Mouse (Mus musculus): ENCODE measurements at regions not wholly inside any gene's neighbourhood (a gene's known extent, or its start where the extent isn't known, plus 50 kb on each side); places are given as distances from the start of the nearest gene placed in this dataset.

- H3K4me3 ChIP-seq = no peak overlapping the region
- DNase-seq (ENCODE audit: extremely low spot score, low spot score) = no peak
- H3K4me1 ChIP-seq = no peaks in the 10 kb centered on the region
- no peaks in the 10 kb centered on the region for H3K36me3 ChIP-seq (replicated peaks)
- H3K9me3 ChIP-seq = peaks cover 6% of the 10 kb centered on the region; the same call in 1 of the 2 replicates
- WGBS = 90% methylated on average over 9 of the region's 9 CpGs
- no peaks in the 10 kb centered on the region for H3K27me3 ChIP-seq (ENCODE audit: poor library complexity, severe bottlenecking)
- H3K27ac ChIP-seq = no peak overlapping the region
These were observed 245.6 kb downstream of the Tbc1d1 start for GRCm38 (mm10) chr5:64401737-64402136.

GRCm38 (mm10) chr5:64403077-64403981 lies 247.2 kb downstream of the Tbc1d1 start:
- Histone ChIP-seq H3K4me1 (no peaks in the 10 kb centered on the region), H3K9me3 (peaks cover 8% of the 10 kb centered on the region; the same call in 1 of the 2 replicates), H3K4me3 (no peak overlapping the region), H3K27ac (no peak overlapping the region), H3K27me3 (ENCODE audit: poor library complexity, severe bottlenecking) (no peaks in the 10 kb centered on the region), H3K36me3 (replicated peaks) (no peaks in the 10 kb centered on the region)
- 92% methylated on average over 11 of the region's 11 CpGs for WGBS
- no peak for DNase-seq (ENCODE audit: extremely low spot score, low spot score)

DNA sequence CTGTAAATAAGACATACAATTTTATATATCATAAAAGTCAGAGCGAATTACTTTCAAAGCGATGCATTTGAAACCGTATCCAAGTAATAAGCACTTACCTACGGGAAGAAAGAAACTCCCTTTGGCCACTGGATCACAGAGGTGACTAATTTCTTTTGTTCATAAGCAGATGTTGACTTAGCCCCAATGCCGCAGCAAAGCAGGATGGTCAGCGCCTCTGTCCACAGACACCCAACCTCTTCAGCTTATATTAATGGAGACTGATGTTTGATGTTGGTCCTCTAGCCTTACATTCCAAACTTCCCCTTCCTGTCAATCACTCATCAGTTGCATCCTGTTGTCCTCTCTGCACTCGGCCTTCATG lies 247.9 kb downstream of the Tbc1d1 start:
- Histone ChIP-seq H3K4me1 (no peaks in the 10 kb centered on the region), H3K36me3 (replicated peaks) (no peaks in the 10 kb centered on the region), H3K4me3 (no peak overlapping the region), H3K27me3 (ENCODE audit: poor library complexity, severe bottlenecking) (no peaks in the 10 kb centered on the region), H3K27ac (no peak overlapping the region), H3K9me3 (peaks cover 8% of the 10 kb centered on the region; the same call in 1 of the 2 replicates)
- whole genome bisulfite sequencing = 89% methylated on average over 7 of the region's 7 CpGs
- no peak for DNase-seq (ENCODE audit: extremely low spot score, low spot score)

GRCm38 (mm10) chr5:64404512-64404911 lies 248.4 kb downstream of the Tbc1d1 start:
- DNase-seq (ENCODE audit: extremely low spot score, low spot score) = no peak
- H3K4me1 ChIP-seq = no peaks in the 10 kb centered on the region
- no peak overlapping the region for H3K4me3 ChIP-seq
- no peaks in the 10 kb centered on the region for H3K36me3 ChIP-seq (replicated peaks)
- H3K27ac ChIP-seq = no peak overlapping the region
- 95% methylated on average over 5 of the region's 5 CpGs for WGBS
- H3K27me3 ChIP-seq (ENCODE audit: poor library complexity, severe bottlenecking) = no peaks in the 10 kb centered on the region
- peaks cover 8% of the 10 kb centered on the region; the same call in 1 of the 2 replicates for H3K9me3 ChIP-seq

DNA sequence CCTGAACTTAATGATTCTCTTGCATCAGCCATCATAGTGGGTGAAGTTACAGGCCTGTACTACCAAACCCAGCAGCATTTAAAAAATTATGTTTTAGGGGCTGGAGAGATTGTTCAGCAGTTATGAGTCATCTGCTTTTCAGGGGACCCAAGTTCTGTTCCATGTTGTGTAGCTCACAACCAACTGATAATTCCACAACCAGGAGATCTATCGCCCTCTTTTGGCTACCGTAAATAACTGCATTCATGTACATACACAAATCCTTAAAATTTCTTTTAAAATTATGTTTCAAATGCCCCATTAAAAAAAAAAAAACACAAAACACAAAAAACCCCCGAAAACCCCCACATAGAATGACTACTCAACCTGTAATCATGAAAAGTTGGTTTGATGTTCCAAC lies 252.8 kb downstream of the Tbc1d1 start:
- Histone ChIP-seq H3K4me3 (no peak overlapping the region), H3K36me3 (replicated peaks) (no peaks in the 10 kb centered on the region), H3K4me1 (no peaks in the 10 kb centered on the region), H3K9me3 (peaks cover 8% of the 10 kb centered on the region; the same call in 1 of the 2 replicates), H3K27ac (no peak overlapping the region), H3K27me3 (ENCODE audit: poor library complexity, severe bottlenecking) (no peaks in the 10 kb centered on the region)
- 73% methylated on average over 3 of the region's 3 CpGs for WGBS
- no peak for DNase-seq (ENCODE audit: extremely low spot score, low spot score)

- DNase-seq (ENCODE audit: extremely low spot score, low spot score) = no peak
- no peaks in the 10 kb centered on the region for H3K36me3 ChIP-seq (replicated peaks)
- H3K9me3 ChIP-seq = peaks cover 8% of the 10 kb centered on the region; the same call in 1 of the 2 replicates
- H3K27ac ChIP-seq = no peak overlapping the region
- H3K27me3 ChIP-seq (ENCODE audit: poor library complexity, severe bottlenecking) = no peaks in the 10 kb centered on the region
- H3K4me1 ChIP-seq = no peaks in the 10 kb centered on the region
- 80% methylated on average over 7 of the region's 7 CpGs for WGBS
- H3K4me3 ChIP-seq = no peak overlapping the region
These were observed 254.5 kb downstream of the Tbc1d1 start for GRCm38 (mm10) chr5:64410621-64411020.

- no peak overlapping the region for H3K4me3 ChIP-seq
- no peaks in the 10 kb centered on the region for H3K9me3 ChIP-seq
- WGBS = 88% methylated on average over 5 of the region's 5 CpGs
- H3K36me3 ChIP-seq (replicated peaks) = no peaks in the 10 kb centered on the region
- no peaks in the 10 kb centered on the region for H3K4me1 ChIP-seq
- no peaks in the 10 kb centered on the region for H3K27me3 ChIP-seq (ENCODE audit: poor library complexity, severe bottlenecking)
- DNase-seq (ENCODE audit: extremely low spot score, low spot score) = no peak
- H3K27ac ChIP-seq = no peak overlapping the region
These were observed 258.4 kb downstream of the Tbc1d1 start for GRCm38 (mm10) chr5:64414519-64414918.

GRCm38 (mm10) chr5:64419395-64419794 lies 263.3 kb downstream of the Tbc1d1 start:
- WGBS = 84% methylated on average over 1 of the region's 1 CpGs
- Histone ChIP-seq H3K27ac (no peak overlapping the region), H3K4me3 (no peak overlapping the region), H3K4me1 (peaks cover 26% of the 10 kb centered on the region), H3K36me3 (replicated peaks) (no peaks in the 10 kb centered on the region), H3K9me3 (peaks cover 10% of the 10 kb centered on the region; the same call in 1 of the 2 replicates), H3K27me3 (ENCODE audit: poor library complexity, severe bottlenecking) (0 out of 2 replicates have a peak, but pooled peaks cover 5% of the 10 kb centered on the region)
- no peak for DNase-seq (ENCODE audit: extremely low spot score, low spot score)

DNA sequence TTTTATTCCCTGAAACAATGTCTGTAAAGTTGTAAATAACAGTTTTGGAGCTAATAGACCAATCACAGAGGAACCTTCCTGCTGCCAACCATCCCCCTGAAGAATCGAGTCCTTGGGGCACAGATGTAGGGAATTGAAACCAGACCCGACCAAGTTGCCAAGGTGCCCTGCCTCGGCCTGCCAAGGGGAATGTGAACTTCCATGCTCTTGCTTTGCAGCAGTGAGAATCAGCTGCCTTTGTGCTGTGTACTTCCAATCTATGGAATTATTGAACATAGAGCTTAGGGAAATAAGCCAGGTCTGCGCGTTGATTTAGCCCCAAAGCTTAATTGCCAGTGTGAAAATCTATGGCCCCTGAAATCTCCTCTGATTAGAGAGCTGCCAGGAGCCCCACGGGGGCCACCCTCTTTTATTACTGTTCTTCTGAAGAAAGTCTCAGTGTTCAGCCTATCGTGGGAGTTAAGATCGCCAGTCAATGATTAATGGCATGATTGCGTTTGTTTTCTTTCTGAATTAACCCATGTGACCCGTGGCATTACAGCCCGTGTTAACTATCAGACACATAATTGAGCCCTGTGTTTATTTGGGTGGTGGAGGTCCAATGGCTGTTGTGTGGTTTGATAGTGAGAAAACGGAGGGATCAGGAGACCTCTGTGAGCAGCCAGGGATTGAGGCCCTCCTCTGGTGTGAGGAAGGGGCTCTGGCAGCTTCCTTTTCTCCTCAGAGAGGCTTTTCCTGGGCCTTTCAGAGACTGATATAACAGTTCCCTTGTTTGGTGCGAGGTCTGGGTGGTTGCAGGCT lies 266.9 kb downstream of the Tbc1d1 start:
- peak; percentile 38 for DNase-seq (ENCODE audit: extremely low spot score, low spot score)
- 44% methylated on average over 13 of the region's 13 CpGs for WGBS
- 0 out of 2 replicates have a peak, but pooled peaks cover 12% of the 10 kb centered on the region for H3K27me3 ChIP-seq (ENCODE audit: poor library complexity, severe bottlenecking)
- H3K9me3 ChIP-seq = peaks cover 15% of the 10 kb centered on the region; the same call in 1 of the 2 replicates
- H3K4me1 ChIP-seq = peaks cover 27% of the 10 kb centered on the region
- no peak overlapping the region for H3K4me3 ChIP-seq
- H3K27ac ChIP-seq = peak overlapping the region; percentile 79
- no peaks in the 10 kb centered on the region for H3K36me3 ChIP-seq (replicated peaks)

DNA sequence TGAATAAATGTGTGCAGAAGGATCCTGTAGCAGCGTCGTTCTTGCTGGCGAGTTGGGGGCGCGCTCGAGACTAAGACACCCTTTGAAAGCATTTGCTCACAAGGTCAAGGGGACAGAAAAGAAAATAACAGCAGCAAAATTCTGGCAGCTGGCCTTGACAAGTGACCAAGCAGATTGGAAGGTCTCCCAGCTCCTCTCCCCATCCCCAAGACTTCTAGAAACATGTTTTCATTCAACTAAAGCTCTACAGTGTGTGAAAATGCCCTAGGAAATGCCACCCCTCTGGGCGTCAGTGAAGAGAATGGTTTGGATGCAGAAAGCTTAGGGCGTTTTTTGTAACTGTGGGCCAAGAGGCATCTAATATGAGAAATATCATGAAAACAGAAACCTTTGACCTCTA lies 272.7 kb downstream of the Tbc1d1 start:
- no peaks in the 10 kb centered on the region for H3K36me3 ChIP-seq (replicated peaks)
- WGBS = 92% methylated on average over 8 of the region's 8 CpGs
- no peak for DNase-seq (ENCODE audit: extremely low spot score, low spot score)

GRCm38 (mm10) chr5:64430501-64430900 lies 274.4 kb downstream of the Tbc1d1 start:
- H3K27ac ChIP-seq = 0 out of 2 replicates have a peak overlapping the region, but pooled peaks have one; percentile 12
- no peaks in the 10 kb centered on the region for H3K27me3 ChIP-seq (ENCODE audit: poor library complexity, severe bottlenecking)
- DNase-seq (ENCODE audit: extremely low spot score, low spot score) = no peak
- no peaks in the 10 kb centered on the region for H3K36me3 ChIP-seq (replicated peaks)
- H3K9me3 ChIP-seq = peaks cover 4% of the 10 kb centered on the region; the same call in 1 of the 2 replicates
- H3K4me3 ChIP-seq = no peak overlapping the region
- peaks cover 7% of the 10 kb centered on the region for H3K4me1 ChIP-seq
- WGBS = 88% methylated on average over 3 of the region's 3 CpGs

More for the DNA sequence above, 272.7 kb downstream of the Tbc1d1 start:
- Histone ChIP-seq H3K27ac (no peak overlapping the region), H3K4me3 (no peak overlapping the region), H3K4me1 (peaks cover 14% of the 10 kb centered on the region), H3K9me3 (peaks cover 4% of the 10 kb centered on the region; the same call in 1 of the 2 replicates), H3K27me3 (ENCODE audit: poor library complexity, severe bottlenecking) (0 out of 2 replicates have a peak, but pooled peaks cover 12% of the 10 kb centered on the region)

GRCm38 (mm10) chr5:64431624-64432023 lies 275.5 kb downstream of the Tbc1d1 start:
- Histone ChIP-seq H3K4me1 (peaks cover 7% of the 10 kb centered on the region), H3K4me3 (no peak overlapping the region), H3K9me3 (no peaks in the 10 kb centered on the region), H3K36me3 (replicated peaks) (no peaks in the 10 kb centered on the region), H3K27ac (peak overlapping the region; percentile 2; the same call in 1 of the 2 replicates), H3K27me3 (ENCODE audit: poor library complexity, severe bottlenecking) (no peaks in the 10 kb centered on the region)
- WGBS = 88% methylated on average over 6 of the region's 6 CpGs
- DNase-seq (ENCODE audit: extremely low spot score, low spot score) = no peak

All from forebrain, embryonic 10.5 days (tissue).